Mouse (Mus musculus) lung, adult 18-20 months (tissue): ENCODE data around the gene Nat10.

Experiments
- DNase-seq, 2 experiments: peaks; one replicate each; pipeline ENCODE4 v3.0.0; 2022; ENCODE audit warnings: mixed read lengths in 2 of 2

Nat10 gene

DNA sequence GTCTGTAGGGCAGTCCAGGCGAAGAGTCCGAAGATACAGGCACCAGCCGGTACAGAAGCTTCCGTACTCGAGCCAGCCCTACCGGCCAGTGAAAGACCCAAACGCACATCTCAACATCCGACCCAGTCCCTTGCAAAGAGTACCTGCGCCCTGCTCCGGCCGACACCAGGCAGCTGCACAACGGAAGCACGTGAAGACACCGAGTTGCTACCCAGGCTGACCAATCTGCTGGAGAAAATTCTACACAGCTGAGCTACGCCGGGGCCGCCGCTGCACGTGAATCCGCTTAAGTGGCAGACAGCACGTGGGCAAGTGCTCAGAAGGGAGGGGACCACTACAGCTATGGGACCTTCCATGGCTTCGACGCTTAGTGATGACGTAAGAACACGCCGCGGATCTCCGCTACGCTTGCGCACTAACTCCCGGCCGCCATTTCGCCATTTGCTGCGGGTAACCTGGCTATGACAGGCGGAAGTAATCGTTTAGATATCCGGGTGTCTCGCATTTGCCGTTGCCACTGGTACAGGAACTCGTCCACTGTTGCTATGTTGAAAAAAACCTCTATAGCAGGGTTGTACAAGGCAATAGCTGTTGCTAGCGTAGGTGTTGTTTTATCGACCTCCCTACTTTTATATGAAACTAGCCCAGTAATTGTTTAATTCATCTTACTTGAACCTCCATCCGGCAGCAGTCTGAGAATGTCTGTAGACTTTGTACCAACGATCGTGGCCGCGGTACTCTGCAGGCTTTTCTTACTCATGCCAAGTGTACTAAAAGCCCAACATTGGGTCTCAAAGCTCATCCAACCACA lies at the start of gene Nat10:
Nat10 (minus strand) TSS at position 365 of the 811 bp plus-strand sequence.
- peak; percentile 98 for DNase-seq

DNA sequence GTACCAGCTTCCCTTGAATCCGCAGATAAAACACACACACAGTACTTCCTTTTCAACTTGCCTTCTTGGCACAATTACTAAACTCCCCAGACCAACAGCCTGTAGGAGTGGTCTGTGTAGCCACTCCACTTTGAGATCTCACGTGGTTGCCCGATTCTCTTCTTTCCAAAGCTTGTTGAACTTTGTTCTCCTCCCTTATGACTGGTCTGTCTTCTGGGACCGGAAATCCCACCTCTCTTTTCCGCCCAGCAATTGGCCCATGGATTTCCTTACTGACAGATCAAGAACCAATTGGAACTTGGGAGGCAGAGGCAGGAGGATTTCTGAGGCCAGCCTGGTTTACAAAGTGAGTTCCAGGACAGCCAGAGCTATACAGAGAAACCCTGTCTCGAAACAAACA lies 49.3 kb upstream of the Nat10 start:
- DNase-seq, result no peak

DNA sequence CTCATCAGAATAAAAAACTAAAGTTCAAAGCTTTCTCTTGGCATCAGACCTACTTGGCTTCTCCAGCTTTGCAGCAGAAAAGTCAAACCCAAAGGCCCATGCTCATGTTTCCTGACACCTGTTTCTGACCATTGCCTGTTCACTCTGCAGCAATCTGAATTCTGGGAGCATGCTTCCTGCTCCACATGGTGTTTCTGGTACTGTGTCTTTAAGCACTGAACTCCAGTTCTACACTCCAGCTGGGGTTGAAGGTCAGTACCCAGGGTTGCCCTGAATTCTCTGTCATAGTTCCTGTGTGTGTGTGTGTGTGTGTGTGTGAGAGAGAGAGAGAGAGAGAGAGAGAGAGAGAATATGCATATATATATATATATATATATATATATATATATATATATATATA lies 47.4 kb upstream of the Nat10 start:
- no peak for DNase-seq

DNA sequence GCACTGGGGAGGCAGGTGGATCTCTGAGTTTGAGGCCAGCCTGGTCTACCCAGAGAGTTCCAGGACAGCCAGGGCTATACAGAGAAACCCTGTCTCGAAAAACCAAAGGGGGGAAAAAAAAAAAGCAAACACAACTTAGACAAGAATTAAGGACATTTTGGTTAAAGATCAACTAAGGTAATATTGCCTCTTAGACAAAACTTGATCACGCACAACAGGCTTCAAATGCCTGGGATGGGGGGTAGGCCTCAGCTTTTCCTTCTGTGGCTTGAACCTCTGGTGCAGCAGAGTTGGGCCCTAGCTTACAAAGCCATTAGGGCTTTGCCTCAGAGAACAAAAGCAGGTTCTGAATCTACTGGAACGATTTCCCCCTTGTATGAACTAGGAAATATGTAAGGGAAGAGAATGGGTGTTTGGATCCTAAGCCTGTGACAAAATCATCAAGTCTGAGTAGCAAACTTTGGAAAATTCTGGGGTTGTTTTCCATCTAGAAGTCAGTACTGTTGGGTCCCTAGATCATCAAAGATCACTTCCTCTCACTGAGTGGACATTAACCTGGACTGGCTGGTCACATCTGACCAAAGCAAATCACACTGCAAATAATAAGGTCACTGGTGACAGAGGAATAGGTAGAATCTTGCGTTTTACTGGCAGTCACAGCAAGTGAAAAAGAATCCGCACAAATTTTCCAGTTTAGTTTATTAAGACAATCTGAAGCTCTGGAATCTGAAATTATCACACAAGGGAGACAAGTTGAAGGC lies 42.9 kb upstream of the Nat10 start:
- no peak for DNase-seq

DNA sequence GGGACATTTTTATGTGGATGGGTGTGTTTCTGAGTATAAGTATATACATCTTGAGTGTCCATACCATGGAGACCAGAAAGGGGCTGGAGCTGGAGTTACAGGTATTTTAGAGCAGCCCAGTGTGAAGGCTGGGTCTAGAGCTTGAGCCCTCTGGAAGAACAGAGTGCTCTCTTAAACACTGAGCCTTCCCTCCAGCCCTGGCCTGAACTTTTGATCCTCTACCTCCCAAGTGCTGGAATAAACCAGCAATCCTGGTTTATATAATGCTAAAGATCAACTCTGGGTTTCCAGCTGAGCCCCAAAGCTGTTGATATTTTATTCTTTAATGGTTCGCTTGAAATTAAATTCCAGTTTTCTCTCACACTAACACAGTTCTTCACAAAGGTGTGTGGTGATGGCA lies 41.4 kb upstream of the Nat10 start:
- no peak for DNase-seq

DNA sequence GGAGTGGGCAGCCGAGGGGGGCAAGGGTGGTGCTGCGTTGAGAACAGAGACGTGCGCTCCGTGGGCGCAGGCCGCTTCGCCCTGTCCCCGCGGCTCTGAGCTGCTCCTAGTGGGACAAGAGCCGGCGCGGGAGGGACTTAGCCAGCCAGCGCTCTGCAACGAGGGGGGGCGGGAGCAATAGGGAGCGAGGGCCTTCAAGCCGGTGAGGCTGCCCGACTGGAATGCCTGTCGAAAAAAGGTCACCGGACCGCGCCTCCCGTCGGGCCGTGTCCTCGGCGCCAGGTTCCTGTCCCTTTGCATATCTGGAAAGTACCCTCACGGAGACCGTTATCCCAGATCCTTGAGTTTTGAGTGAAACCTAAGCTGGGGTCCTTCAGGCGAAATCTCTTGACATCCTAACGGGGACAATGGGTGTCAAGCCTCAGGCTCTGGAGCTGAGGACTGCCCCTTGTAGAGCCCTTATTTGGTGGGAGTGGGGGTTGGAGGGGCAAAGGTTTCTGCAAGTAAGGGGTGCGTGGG lies 36.5 kb upstream of the Nat10 start, which contains the start of gene Caprin1:
Caprin1 (minus strand) TSS at position 159 of the 519 bp plus-strand sequence.
- peak; percentile 92 to 94 for DNase-seq

DNA sequence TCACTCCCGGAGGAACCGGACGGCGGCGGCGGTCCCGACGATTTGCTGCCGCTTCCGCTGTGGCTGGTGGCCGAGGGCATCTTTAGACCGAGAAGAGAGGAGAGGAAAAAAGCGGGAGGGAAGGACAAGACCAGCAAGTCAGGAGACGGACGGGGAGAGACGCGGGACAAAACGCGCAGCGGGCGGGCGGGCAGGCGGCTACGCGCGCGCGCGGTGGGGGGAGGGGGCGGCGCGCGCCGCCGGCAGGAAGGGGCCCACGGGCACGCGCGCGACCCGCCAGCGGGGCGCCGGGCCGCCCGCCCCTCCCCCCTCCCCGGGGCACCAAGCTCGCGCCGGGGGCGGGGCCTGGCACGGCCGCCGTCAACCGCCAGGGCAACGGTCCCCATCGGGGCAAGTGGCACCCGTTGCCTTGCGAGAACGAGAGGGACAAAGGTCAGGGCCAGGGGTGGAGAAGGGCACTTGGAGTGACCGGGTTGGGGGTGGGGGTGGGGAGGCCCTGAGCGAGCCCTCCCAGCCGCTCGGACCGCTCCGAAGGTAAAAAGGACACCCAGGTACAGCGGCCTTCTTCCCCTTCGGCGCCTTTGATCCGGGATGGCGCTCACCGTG lies 35.9 kb upstream of the Nat10 start:
- DNase-seq, result peak; percentile 76 to 82

DNA sequence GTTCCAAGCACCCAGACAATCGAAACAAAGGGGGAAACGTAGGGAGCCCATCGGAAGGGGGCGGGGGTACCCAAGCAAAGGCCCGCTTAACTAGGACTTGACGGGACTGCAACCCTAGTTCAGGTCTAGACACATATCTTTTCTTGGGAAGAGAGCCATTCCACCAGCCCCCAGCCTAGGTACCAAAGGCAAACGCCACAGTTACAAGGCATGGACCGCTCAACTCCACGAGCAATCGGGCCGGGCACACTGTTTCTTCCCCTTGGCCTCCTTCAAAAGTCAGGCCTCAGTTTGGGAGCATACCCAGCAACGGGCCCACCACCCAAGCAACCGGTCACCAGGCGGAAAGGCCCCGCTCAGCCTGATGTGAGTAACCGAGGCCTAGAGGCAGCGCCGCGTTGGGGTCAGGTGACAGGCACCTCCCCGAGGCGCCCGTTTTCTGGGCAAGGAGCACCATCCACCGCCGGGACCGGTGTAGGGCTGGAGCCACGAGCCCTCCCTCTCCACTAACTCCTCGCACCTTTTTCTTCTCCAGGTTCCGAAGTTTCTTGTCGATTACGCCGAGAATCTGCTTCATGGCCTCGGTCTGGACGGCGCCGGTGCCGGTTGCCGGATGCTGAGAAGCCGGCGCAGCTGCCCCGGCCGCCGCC lies 35.3 kb upstream of the Nat10 start:
- DNase-seq, result peak; percentile 61 to 66

DNA sequence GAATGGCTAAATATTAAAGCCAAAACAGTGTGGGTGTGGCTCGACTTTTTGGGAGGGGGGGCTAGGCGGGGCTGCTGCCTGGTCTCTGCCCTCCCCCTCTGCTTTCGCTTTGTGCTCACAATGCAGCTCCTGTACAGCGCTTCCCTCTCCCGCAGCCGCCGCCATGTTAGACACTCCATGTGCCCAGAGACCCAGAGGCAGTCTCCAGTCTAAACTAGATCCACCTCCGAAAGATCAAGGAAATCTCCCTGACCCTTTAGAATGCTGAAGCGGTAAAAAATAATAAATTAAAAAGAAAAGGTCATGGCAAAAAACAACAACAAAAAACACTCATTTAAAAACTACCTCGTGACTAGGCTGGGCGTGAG lies 34.8 kb upstream of the Nat10 start:
- DNase-seq, result peak; percentile 83 to 85

DNA sequence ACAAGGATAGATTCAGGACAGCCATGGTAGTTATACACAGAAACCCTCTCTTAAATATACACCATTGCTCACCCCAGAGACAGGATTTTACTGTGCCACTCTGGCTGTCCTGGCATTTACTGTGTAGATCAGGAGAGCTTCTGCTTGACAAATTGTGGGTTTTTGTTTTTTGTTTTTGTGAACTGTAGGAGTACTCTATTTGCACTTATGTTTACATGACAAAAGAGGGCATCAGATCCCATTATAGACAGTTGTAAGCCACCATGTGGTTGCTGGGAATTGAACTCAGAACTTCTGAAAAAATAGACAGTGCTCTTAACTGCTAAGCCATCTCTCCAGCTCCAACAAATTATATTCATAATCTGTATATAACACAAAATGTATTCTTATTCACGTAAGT lies 30.9 kb upstream of the Nat10 start:
- DNase-seq, result no peak

DNA sequence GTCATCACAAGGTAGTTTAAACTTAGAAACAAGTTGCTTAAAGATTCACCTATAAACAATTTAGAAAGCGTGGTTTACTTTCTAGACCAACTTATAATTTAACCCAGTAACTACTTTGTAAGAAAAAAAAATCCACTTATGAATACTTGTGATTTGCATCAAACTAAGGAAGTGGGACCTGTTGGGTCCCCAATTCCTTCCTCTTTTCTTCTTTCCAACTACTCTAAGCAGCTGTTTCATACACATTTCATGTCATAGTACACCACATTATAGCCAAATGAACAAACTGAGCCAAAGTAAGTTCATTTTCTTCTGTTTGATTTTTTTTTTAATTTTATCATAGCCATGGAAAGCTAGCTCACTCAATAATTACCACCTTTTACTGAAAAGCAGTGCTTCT lies 24.7 kb upstream of the Nat10 start:
- no peak for DNase-seq

DNA sequence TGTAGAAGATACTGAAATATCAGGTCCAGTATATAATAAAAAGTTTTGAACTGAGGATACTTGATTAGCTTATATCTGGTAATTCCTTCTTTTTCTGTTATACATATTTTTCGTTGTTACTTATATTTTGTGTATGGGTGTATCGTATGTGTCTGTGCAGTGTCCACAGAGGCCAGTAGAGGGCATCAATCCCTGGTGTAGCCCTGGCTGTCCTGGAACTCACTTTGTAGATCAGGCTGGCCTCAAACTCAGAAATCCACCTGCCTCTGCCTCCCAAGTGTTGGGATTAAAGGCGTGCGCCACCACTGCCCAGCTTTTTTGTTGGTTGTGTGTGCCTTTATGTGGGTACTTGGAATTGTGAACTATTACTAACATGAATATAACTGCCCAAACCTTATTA lies 23.6 kb upstream of the Nat10 start:
- no peak for DNase-seq

DNA sequence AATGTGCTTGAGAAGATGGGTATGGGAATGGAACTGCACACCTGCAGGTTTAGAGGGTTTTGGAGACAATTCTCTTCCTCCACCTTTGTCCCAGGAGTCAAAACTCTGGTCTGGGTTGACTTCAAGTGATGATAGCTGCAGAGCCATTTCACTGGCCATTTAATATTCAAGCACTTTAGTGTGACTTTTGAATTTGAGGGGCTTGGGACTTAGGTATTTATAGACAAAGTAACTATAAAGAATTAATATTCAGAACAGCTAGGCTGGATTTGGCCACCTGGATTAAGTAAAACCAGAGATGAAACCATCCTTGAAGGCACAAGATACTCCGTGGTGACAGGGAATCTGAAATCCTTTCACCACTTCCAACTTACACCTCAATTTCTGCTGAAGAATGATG lies 1.4 kb upstream of the Nat10 start:
- no peak for DNase-seq

DNA sequence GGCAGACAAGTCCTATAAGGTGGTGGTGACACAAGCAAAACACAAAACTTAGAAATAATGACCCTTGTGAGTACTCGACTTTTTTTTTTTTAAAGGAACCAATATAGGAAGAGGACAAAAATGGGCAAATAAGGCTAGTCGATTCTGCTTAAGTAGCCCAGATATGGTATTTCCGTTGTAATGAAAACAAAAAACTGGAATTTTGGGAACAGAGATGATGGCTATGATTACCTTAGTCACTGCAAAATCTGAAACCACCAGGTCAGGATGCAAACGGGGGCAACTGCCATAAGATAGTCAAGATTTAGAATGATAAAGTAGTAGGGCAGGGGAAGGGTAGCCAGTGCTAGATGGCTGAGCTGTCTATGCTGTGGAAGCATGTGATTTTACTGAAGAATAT lies 923 bp upstream of the Nat10 start:
- DNase-seq, result no peak

DNA sequence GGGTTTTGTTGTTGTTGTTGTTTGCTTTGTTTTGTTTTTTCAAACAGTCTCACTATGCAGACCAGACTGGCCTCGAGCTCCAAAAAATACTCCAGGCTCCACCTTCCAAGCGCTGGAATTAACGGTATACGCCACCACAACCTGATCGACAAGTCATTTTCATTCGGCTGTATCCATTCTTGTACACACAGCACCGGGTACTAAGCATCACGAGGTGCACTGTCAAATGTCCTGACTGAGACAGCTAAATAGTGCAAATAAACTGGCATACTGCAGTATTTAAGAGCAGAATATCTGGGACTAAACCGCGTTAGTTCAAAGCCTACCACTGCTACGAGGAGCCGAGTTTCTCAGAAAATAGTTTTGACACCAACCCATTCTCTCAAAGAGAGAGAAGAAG lies 649 bp downstream of the Nat10 start:
- no peak for DNase-seq

DNA sequence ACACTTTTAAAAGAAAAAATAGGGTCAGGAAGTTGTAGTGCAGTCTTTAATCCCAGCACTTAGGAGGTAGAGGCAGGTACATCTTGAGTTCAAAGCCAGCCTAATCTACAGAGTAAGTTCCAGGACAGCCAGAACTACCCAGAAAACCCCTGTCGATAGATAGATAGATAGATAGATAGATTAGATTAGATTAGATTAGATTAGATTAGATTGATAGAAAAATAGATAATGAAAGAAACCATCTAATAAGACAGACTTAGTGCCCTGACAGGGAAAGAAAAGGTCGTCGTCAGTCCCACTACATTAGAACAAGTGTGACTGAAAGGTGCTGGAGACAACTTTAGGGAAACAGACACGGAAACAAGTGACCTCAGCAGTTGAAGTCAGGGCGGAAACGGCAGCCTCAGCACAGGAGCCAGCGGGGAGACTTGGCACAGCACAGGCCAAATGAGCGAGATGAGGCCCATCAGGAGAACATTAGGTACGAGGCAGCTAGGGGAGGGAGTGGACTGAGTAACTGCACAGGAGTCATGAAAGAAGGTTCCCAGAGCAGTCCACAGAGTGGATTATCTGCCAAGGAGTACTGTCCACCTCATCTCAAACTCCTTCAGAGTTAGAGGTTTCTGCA lies 5.5 kb downstream of the Nat10 start:
- DNase-seq, result no peak

DNA sequence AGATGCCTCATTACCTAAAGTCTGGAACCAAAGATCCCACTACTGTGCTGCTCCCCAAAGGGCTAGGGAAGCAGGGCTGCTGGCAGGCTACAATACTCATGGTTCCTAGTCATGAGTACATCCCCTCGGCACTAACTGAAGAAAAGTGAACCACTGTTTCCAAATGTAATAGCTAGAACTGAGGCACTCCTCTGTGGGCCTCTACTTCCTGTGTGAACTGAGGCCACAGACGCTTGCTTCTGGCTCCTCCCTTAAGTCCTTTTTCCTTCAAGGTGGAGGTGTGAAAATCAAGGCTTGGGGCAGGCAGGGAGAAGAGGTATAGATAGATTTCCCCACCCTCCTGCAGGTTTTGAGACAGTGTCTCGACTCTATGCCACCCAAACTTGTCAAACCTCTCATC lies 6.5 kb downstream of the Nat10 start:
- no peak for DNase-seq

DNA sequence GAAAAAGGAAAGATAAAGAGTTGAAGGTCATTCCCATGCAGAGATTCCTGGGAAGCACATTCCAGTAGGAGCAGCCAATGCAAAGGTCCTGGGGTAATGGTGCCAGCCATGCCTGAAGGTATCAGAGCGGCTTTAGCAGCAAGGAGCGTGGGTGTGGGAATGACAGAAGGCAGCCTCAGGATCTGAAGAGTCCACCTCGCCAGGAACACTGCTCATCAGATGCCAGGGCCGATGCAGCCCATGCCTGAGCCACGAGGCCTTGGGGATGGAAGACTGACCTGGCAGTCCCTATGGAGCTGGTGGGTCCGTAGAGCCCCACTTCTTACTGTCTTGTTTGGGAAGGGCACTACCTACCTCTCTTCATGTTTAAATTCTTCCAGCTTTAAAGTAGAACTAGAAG lies 9.3 kb downstream of the Nat10 start:
- no peak for DNase-seq

DNA sequence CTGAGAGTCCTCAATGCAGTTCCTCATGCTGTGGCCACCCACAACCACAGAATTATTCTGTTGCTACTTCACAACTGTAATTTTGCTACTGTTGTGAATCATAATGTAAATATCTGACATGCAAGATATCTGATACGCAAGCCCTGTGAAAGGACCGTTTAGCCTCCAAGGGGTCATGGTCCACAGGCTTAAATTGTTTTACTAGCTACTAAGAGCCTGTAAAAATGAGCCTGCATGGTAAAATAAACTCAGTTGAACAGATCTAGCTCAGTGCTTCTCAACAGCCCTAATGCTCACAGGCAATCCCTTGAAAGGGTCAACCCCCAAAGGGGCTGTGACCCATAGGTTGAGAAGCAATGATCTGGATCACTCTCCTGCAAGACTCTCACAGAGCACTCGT lies 12.0 kb downstream of the Nat10 start:
- no peak for DNase-seq

DNA sequence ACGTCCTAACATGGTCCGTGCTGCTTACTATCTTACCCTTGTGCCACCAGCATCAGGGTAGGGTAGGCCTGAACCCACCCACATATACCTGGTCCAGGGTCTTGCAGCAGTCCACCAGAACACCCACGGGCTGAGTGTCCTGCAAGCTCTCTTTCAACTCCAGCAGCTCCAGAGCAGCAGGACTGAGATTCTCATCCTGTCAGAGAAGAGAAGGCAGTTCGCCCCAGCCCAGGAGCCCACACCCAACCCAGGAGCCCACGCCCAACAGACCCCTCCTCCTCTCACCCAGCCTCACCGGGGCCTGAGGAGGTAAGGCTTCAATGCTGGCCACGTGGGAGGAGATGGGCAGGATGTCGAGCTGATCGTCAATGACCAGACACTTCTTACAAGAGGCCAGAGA lies 13.2 kb downstream of the Nat10 start:
- no peak for DNase-seq

DNA sequence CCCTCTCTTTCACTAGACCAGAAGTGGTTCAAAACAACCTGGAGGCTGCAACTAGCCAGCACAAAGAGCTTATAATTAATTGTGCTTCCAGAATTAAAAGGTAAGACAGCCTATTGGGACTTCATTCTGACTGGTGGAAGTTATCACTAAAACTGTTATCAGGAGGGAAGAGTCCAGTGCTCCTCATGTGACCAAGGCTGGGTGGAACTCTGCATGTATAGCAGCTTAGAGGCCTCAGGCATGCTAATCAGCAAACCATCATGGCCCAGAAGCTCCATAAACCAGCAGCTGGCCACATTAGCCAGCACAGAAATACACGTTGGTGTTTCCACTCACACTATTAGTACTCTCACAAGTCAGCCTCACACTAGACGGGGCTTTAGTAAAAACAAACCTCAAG lies 14.3 kb downstream of the Nat10 start:
- no peak for DNase-seq

DNA sequence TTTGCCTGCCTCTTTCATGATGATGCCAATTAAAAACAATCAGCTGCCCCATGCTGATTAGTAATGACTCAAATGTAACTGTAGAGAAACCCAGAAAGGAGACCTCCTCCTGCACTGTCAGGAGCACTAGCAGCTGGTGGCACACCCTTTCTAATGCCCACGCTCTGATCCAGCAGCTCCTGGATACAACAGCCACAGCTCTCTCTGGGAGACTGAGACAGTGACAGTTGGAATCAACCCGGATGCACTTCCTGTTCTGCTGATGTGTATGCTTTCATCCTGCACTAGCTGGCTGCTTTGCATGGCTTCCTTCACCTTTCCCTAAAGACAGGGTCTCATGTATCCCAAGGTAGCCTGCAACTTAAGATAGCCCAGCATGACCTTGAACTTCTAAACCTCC lies 15.0 kb downstream of the Nat10 start:
- no peak for DNase-seq

DNA sequence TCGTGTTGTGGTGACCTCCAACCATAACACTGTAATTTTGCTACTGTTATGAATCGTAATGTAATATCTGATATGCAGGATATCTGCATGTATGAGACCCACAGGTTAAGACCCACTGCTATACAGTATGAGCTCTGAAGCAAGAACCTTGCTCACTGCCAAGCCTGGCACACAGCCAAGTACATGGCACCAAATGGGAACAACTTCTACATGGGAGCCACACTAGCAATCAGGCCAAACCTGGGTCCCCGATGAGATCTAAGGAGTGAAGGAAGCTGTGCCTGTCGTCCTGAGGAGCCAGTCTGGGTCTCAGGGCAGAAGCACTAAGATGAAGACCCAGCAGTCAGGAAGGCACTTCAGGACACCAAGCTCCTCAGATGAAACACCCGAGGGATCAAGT lies 15.6 kb downstream of the Nat10 start:
- no peak for DNase-seq
